Mouse (Mus musculus) fibroblast of lung, adult 2 months (primary cell): ENCODE measurements around the gene Tmem220.

Source experiments
- DNase-seq: peaks from one replicate; pipeline ENCODE4 v3.0.0-alpha.2; 2011; ENCODE audit warnings: low read depth

Gene Tmem220

DNA sequence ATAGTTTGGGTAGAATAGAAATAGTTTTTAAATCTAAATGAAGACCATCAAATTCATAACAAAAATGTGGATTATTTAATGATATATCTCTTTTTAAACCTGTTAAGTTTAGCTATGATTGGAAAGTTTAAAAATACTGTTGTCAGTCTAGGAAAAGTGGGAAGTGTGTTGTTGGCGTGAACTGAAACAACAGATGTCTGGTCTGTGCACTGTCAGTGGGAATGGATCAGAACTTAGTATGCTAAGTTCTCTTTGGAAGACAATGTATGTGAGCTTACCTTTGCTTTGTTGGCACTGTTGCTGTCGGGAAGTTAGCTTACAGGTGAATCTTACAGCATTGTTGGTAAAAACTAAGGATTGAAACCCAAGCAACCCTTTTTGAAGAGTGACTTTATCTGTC, 36.4 kb downstream of the Tmem220 start:
- DNase-seq: no peak

DNA sequence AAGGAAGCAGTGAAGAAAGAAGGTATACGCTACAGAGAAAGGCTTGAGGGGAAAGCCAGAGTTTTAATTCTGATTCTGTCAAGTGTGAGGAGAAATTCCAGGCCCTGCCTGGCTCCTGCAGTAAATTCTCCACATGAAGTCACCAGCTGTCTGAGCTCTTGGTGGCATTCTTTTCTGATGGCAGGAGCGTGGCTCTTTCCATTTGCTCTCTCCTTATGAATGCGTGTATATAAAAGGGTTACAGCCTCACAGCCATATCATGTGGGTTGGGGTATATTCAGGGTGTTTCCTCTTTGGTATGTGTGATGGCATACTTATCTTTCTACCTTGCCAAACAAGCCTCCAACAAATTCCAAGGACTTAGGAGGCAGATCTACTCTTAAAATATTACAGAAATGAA, 37.8 kb downstream of the Tmem220 start:
- DNase-seq: no peak

DNA sequence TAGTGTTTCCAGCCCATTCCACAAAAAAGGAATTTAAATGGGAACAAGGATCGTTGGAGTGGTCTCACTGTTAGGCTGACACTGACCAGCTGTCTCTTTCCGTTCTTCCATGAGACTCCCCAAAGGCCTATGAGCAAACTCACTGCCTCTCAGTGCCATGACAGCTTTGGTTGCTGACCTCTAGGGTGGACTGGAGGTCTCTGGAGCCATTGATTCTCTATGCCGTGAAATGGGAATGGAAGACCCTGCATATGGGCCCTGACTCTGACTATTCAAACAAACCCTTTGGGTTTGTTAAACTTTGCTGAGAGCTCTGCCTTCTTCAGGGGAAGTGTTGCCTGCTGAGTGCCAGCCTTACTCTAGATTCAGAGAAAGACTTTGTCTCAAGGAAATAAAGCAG, 42.8 kb downstream of the Tmem220 start:
- no peak for DNase-seq

DNA sequence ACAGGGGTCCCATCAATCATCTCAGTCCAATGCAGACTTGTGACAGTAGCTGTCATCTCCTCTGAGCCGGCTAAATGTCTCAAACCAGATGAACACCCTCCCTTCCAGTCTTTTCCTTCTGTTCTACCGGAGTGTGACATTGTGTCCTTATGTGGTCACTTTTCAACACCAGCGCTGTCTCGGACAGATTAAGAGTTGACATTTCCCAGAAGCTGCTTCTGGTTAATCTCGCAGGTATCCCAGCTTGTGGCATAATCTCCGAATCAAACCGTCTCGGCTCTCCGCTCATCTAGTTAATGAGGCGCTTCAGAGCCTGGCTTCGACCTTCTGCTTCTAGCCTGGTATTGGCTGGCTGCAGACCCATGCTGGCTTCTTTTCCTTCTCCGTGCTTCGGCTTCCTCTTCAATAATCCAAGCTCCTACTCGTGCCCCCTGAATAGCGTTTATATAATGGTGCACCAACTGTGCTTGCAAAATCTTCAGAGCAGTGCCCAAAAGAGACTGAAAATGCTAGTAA, 47.7 kb downstream of the Tmem220 start:
- DNase-seq: no peak

DNA sequence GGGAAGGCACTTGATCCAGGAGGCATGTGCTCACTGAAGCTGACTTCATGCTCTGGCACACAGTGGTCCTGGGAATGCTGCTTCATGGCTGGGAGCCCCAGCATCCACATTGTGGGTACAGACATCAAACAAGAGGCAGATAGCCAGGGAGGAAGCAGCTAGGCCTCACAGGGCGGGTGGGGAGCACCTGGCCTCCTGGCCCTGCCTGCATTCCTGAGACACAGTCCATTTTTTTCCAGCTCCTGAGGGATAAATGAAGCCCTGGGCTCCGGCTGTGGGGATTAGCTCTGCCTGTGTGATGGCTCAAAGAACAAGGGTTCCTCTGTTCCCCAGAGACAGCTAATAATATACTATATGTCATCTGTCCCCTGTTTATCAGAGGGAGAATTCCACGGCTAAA, 50.1 kb downstream of the Tmem220 start:
- DNase-seq: no peak

DNA sequence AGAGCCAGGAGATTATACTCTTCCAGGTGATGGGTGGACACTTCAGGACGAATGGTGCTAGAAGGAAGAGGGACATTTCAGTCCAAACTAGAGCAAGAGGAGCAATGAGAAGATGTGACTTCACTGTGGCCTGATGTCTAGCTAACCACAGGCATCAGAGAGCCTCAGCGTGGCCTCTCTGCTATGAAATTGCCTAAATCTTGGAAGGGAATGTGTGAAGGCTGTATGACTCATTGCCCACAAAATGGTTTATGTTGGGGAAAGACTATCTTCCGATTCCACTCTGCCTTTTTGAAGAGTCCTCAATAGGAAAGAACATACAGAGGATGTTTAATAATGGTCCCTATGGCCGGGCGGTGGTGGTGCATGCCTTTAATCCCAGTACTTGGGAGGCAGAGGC, 51.8 kb downstream of the Tmem220 start:
- DNase-seq: no peak

DNA sequence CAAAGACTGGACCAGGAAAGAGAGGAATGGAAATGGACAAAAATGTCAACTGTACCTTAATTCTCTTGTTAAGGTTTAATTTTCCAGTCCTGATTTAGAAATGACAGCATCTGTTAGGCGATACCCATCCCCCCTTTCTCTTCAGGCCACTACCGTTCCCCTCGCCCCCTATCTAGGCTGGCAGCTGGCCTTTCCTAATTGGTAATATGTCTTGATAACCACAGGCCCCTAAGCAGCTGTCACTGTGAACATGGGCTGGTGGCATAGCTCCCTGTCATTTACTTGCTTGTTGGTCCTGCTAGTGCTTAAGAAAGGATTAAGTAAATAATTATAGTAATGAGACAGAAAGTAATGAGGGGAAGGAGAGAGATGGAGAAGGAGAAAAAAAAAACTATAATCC, 52.5 kb downstream of the Tmem220 start:
- DNase-seq: no peak

DNA sequence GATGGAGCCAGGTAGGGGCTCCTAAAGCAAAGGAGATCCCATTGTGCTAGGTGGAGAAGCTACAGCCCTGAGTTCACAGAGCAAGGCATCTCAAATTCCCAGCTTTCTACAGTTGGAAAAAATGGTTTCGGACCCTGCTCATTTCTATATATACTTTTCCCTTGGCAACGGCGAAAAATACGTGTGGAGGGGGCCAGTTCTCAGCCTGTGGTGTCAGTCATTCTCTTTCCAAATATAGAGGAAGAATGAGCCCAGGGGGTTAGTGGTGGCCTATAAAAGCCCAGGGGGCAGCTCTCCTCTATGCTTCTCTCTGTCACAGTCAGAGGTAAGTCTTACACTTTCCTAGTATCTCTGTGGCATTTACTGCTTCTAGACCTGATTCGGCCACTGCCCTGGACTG, 53.0 kb downstream of the Tmem220 start, which contains the start of gene Myh3:
Gene Myh3, plus strand, starts transcription at position 301 of the 400 bp plus-strand sequence.
- no peak for DNase-seq

DNA sequence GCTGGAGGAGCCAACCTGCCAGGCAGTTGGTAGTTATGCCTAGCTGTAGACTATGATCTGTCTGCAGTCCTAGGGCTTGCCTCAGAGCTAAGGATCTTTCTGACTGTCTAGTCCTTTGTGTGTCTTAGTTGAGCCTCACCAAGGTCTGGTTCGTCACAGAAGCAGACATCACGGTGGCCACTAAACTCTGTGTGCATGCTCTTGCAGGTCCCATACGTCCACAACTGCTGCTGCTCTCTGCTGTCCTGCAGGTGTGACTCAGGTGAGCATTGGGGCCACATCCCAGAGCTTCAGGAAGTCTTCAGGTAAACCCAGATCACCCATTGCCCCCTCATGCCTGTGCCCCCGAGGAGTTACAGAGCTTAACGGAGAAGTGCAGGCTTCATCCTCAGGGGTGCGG, 53.9 kb downstream of the Tmem220 start:
- no peak for DNase-seq

DNA sequence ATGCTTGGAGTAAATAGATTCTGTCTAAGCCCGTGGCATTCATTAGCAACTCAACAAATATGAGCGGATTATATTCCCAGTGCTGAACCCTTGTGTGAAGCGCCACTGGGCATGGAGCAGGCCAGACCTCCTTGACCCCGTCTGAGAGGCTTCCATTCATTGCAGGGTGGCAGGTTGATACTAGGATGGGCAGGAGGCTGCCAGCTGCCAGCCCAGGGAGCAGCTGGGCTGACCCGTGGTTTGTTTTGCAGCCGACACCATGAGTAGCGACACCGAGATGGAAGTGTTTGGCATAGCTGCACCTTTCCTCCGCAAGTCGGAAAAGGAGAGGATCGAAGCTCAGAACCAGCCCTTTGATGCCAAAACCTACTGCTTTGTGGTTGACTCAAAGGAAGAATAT, 54.8 kb downstream of the Tmem220 start:
- DNase-seq: no peak

DNA sequence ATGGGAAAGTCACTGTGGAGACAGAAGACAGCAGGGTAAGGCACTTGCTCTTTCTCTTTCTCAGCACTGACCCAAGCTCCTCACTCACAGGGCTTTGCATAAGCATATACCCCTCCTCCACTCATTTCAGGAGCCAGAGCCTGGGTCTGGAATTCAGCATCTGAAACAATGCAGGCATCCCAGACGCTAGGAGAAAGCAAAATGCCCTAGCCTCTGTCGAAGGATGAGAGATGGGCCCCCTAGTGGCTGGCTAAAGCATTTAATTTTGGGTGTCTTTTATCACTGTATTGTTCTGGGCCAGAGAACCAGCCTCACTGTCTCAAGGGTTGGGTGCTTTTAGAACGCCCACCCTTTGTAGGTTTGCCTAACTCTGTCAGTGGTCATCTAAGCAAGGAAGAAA, 55.2 kb downstream of the Tmem220 start:
- no peak for DNase-seq

DNA sequence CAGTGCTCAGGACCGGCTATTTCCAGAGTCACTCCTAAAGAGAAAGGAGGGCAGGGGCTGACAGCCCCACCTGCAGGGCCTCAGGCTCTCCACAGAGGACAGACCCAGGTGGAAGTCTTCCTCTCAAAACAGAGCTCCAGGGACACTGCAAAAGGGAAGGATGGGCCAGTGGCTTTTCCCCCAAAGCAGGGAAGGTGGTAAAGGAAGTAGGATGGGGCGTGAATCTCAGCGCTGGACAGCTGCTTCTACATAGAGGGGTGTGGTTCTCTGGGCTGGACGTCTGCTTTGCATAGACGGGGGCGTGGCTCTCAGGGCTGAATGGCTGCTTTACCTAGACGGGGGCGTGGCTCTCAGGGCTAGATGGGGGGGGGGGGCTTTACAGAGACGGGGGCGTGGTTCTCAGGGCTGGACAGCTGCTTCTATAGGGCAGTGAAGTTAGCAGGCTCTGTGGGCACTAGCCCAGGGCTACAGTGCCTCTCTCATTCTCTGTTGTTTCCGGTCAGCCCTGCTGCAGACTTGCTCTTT, 56.2 kb downstream of the Tmem220 start:
- DNase-seq: no peak

DNA sequence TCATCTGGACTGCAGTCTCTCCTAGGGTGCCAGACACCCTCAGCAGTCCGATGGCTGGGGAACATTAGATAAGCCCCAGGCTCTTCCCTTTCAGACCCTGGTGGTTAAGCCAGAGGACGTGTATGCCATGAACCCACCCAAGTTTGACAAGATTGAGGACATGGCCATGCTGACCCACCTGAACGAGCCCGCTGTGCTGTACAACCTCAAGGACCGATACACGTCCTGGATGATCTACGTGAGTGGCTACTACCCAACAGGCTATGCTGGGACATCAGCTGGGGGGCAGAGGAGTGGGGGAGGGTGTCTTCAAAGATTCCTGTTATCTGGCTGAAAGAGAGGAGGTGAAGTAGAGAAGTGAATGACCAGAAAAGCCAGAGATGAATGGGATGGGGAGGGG, 57.2 kb downstream of the Tmem220 start:
- no peak for DNase-seq

DNA sequence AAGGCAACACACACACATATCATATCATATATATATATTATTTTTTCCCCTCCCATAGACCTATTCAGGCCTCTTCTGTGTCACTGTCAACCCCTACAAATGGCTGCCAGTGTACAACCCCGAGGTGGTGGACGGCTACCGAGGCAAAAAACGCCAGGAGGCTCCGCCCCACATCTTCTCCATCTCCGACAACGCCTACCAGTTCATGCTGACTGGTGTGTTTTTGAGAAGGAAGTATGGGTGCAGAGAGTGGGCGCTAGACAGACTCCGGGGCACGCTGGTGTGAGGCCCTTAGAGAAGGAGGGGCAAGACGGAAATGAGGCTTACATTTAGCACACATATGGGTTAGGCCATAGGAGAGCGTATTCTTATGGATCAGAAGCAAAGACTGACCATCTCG, 57.8 kb downstream of the Tmem220 start:
- no peak for DNase-seq

DNA sequence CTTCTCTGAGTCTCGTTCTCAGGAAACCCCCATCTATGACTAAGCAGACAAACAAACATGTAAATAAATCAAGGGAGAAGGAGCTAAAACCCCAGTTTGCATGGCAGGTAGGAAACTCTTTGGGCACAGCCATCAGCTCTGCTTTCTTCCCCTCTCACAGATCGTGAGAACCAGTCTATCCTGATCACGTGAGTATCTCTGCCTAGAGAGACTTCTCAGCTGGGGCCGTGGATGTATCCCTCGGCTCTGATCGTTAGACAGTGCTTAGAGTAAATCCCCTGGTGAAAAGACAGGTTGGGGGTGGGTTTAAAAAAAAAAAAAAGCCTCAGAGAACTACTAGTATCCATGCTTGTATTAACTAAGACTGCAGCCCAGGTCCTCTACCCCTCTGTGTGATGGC, 58.3 kb downstream of the Tmem220 start:
- DNase-seq: no peak

DNA sequence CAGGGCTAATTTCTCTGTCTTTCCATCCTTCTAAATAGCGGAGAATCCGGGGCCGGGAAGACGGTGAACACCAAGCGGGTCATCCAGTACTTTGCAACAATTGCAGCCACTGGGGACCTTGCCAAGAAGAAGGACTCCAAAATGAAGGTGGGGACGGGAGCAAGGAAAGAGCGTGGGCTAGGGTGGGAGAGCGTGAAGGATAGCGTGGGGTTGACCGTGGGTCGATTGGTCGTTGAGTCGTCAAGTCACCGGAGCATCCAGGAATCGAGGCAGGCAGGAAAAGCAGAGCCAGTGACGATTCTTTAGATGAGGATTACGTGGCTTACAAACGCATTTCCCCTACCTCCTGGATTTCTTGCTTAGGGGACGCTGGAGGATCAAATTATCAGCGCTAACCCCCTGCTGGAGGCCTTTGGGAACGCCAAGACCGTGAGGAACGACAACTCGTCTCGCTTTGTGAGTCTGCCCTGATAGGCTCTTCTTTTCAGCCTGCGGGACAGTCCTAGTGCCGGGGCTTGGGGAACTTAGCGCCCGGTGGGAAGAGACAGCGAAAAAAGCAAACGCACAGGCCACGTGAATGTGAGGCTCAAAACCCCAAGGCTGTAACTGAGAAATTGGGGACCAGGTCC, 58.9 kb downstream of the Tmem220 start:
- DNase-seq: no peak
